Mouse (Mus musculus) E14TG2a.4 (cell line): Measurements from ENCODE around the gene Gm49333.

Experiments
- CTCF ChIP-seq: conservative IDR thresholded peaks from 2 replicates; pipeline ENCODE4 v1.5.1; 2014; ENCODE audit warnings: low read length
- POU5F1 ChIP-seq: IDR thresholded peaks from 2 replicates; pipeline ENCODE4 v1.6.1; 2014; ENCODE audit warnings: low read length, borderline replicate concordance

DNA sequence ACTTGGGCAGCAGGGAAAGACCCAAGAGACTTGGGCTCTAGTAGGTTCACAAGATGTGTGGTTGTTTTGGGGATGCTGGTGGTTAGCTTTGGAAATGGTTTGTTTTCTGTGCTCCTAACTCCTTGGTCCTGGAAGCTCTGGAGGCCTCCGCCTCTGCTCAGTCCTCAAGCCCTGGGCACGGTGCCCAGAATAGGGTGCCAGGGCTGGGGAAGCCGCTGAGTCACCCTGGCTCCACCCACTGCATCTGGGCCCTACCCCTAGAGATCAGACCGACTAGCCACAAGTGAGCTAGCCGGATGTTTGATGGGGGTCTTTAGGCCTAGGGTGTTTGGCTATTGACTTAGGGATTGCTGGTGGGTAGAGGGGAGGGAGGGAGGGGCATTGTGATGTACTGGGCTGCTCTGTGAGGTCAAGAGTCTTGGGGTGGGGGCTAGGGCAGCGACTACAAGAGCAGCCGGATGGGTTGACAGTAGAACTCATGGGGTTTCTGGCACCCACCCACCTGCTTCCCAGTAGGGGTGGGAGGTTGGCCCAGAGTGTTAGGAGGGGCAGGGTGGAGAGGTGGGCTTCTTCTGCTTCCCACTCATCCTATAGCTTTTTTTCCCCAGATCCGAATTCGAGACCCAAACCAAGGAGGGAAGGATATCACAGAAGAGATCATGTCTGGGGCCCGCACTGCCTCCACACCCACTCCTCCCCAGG is 66.7 kb downstream of the Gm49333 start:
- TF ChIP-seq CTCF (no peak), POU5F1 (no peak)
